Mouse (Mus musculus) E14TG2a.4 (cell line): Measurements from ENCODE around the gene Sfn.

ENCODE experiments used
- CTCF ChIP-seq: conservative IDR thresholded peaks from 2 replicates; pipeline ENCODE4 v1.5.1; 2014; ENCODE audit warnings: low read length
- NANOG ChIP-seq: IDR thresholded peaks from 2 replicates; pipeline ENCODE4 v1.6.1; 2014; ENCODE audit warnings: borderline replicate concordance, low read length, mixed read lengths
- POU5F1 ChIP-seq: IDR thresholded peaks from 2 replicates; pipeline ENCODE4 v1.6.1; 2014; ENCODE audit warnings: low read length, borderline replicate concordance

DNA sequence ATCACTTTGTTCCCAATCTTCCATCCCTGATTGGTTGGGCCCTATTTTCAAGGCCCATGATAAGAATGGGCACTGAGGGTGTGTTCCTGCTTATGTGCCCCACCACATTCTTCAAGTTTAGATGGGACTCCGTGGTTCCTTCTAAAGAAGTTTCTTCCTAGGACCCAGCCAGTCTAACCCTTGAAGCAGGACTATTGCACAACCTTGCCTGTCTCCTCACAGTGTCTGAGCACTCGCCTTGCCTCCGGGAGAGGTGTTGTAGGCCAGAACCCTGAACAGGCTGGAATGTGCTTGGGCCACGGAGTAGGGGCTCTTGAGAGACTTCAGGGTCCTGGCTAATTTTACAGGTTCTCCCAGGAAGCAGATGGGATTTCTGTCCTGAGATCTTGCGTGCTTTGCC, 1.1 kb upstream of the Sfn start:
- TF ChIP-seq CTCF = no peak
- no peak for TF ChIP-seq NANOG
- no peak for TF ChIP-seq POU5F1
